Mouse (Mus musculus) liver, embryonic 14.5 days (tissue): ENCODE measurements around the gene Ptgfrn. TPM values are rescaled to one million over a fixed set of nuclear protein-coding genes. Genes with fewer than 3 reads are reported as not detected.

Experiments
- ATAC-seq: fragments of 200-750 bp; cut with Nextera tagmentation; 2 replicates; pipeline ENCODE4 v1.8.0; 2017; ENCODE audit warnings: moderate number of reproducible peaks, mild to moderate bottlenecking, moderate library complexity; ENCODE audit not compliant: insufficient read depth
- DNase-seq, 3 experiments: peaks; one replicate each; pipeline ENCODE4 v3.0.0-alpha.2; 2012 to 2013; ENCODE audit warnings: low read depth in 3 of 3, low spot score in 3 of 3
- H3K27ac ChIP-seq: fragments of 300-500 bp; sonication (generic); 2 replicates; pipeline ENCODE4 v1.5.1; 2014; ENCODE audit warnings: moderate library complexity, mild to moderate bottlenecking, control low read depth, inconsistent platforms
- H3K27me3 ChIP-seq: fragments of 300-500 bp; sonication (generic); 2 replicates; pipeline ENCODE4 v1.6.1; 2014; ENCODE audit warnings: mild to moderate bottlenecking, low read length, moderate library complexity; ENCODE audit not compliant: control insufficient read depth, insufficient read depth
- H3K36me3 ChIP-seq: fragments of 300-500 bp; sonication (generic); replicated peaks from 2 replicates; pipeline ENCODE4 v1.6.1; 2014; ENCODE audit warnings: low read depth; ENCODE audit not compliant: control insufficient read depth, insufficient read depth
- H3K4me1 ChIP-seq, 2 experiments: fragments of 200-500 bp in 1 of 2; fragments of 300-500 bp in 1 of 2; sonication (generic) in 1 of 2; replicated peaks; 2 replicates each; pipeline ENCODE4 v1.6.1; 2012 to 2014; ENCODE audit warnings: antibody characterized with exemption in 1 of 2, inconsistent platforms in 1 of 2, low read length in 1 of 2; ENCODE audit not compliant: control insufficient read depth in 2 of 2, insufficient read depth in 2 of 2
- H3K4me2 ChIP-seq: fragments of 300-500 bp; sonication (generic); 2 replicates; pipeline ENCODE4 v1.6.1; 2014; ENCODE audit warnings: low read depth, mild to moderate bottlenecking, control low read depth, moderate library complexity
- H3K4me3 ChIP-seq, 2 experiments: fragments of 200-500 bp in 1 of 2; fragments of 300-500 bp in 1 of 2; sonication (generic) in 1 of 2; 2 replicates each; pipeline ENCODE4 v1.5.1; 2012 to 2014; ENCODE audit warnings: low read depth in 2 of 2, low read length in 2 of 2, mild to moderate bottlenecking in 2 of 2, control low read depth in 1 of 2, inconsistent platforms in 1 of 2, moderate library complexity in 1 of 2; ENCODE audit not compliant: insufficient read depth in 1 of 2
- H3K9ac ChIP-seq: fragments of 300-500 bp; sonication (generic); replicated peaks from 2 replicates; pipeline ENCODE4 v1.6.1; 2014; ENCODE audit warnings: mild to moderate bottlenecking, control low read depth, moderate library complexity
- H3K9me3 ChIP-seq: fragments of 300-500 bp; sonication (generic); 2 replicates; pipeline ENCODE4 v1.6.1; 2016; ENCODE audit warnings: low read length, mixed read lengths; ENCODE audit not compliant: control insufficient read depth
- CTCF ChIP-seq: IDR thresholded peaks from 2 replicates; pipeline ENCODE4 v1.5.1; 2016; ENCODE audit warnings: antibody characterized with exemption, low read depth, control low read depth
- EP300 ChIP-seq: IDR thresholded peaks from 2 replicates; pipeline ENCODE4 v1.6.1; 2016; ENCODE audit warnings: antibody characterized with exemption, low read depth
- WGBS: fragments of 180-500 bp; shearing (Covaris S2); extraction: QIAGEN DNeasy Blood & Tissue Kit; methylation state at CpG from one replicate; pipeline ENCODE4 v1.1.7; 2014; ENCODE audit not compliant: insufficient replicate concordance; 5-methylcytosine and 5-hydroxymethylcytosine counted together
- polyA plus RNA-seq, 2 experiments: library from polyadenylated mRNA; depleted of rRNA in 1 of 2; stranded (reverse) in 1 of 2; unstranded in 1 of 2; fragments of >200 nt; fragmentation: Nextera tagmentation in 1 of 2; extraction: Ambion mirVana in 1 of 2; gene quantifications; 2 replicates each; pipeline versions ENCODE4 v1.2.1 to v1.2.3; 2012 to 2014

The Ptgfrn gene
- polyA plus RNA-seq, 2 experiments, result 0.29 to 1.2 TPM

GRCm38 (mm10) chr3:101070796-101071235, 39.3 kb downstream of the Ptgfrn start:
- Histone ChIP-seq H3K36me3 (no peaks in the 10 kb centered on the region), H3K27ac (no peak overlapping the region), H3K27me3 (no peaks in the 10 kb centered on the region), H3K9me3 (no peaks in the 10 kb centered on the region), H3K4me3 (no peak overlapping the region), H3K9ac (no peak overlapping the region), H3K4me2 (no peak overlapping the region), H3K4me1 (no peaks in the 10 kb centered on the region)
- ATAC-seq (no peak), DNase-seq (no peak)
- 69% methylated on average over 6 of the region's 6 CpGs for WGBS
- TF ChIP-seq EP300, result no peak
- no peak for TF ChIP-seq CTCF

GRCm38 (mm10) chr3:101070230-101070795, 39.8 kb downstream of the Ptgfrn start:
- Histone ChIP-seq H3K9me3 (no peaks in the 10 kb centered on the region), H3K4me1 (no peaks in the 10 kb centered on the region)
- DNase-seq, result no peak

GRCm38 (mm10) chr3:101068701-101069100, 41.4 kb downstream of the Ptgfrn start:
- ATAC-seq, result no peak
- Histone ChIP-seq H3K27me3 (no peaks in the 10 kb centered on the region), H3K9me3 (no peaks in the 10 kb centered on the region), H3K4me1 (no peaks in the 10 kb centered on the region), H3K36me3 (no peaks in the 10 kb centered on the region), H3K4me2 (no peak overlapping the region), H3K27ac (no peak overlapping the region), H3K4me3 (no peak overlapping the region), H3K9ac (no peak overlapping the region)
- no peak for DNase-seq
- TF ChIP-seq EP300 (no peak), CTCF (no peak)
- 52% methylated on average over 5 of the region's 5 CpGs for WGBS

More at GRCm38 (mm10) chr3:101070230-101070795, 39.8 kb downstream of the Ptgfrn start:
- WGBS, result 59% methylated on average over 10 of the region's 10 CpGs
- Histone ChIP-seq H3K4me3 (no peak overlapping the region), H3K36me3 (no peaks in the 10 kb centered on the region), H3K27ac (no peak overlapping the region), H3K9ac (no peak overlapping the region), H3K27me3 (no peaks in the 10 kb centered on the region), H3K4me2 (no peak overlapping the region)
- TF ChIP-seq CTCF (no peak), EP300 (no peak)
- no peak for ATAC-seq

GRCm38 (mm10) chr3:101066175-101066574, 43.9 kb downstream of the Ptgfrn start:
- WGBS, result 71% methylated on average over 6 of the region's 6 CpGs
- DNase-seq, result no peak
- Histone ChIP-seq H3K4me2 (no peak overlapping the region), H3K27me3 (no peaks in the 10 kb centered on the region), H3K4me1 (no peaks in the 10 kb centered on the region), H3K36me3 (no peaks in the 10 kb centered on the region), H3K4me3 (no peak overlapping the region), H3K9ac (no peak overlapping the region), H3K9me3 (no peaks in the 10 kb centered on the region), H3K27ac (no peak overlapping the region)
- no peak for ATAC-seq
- no peak for TF ChIP-seq EP300
- no peak for TF ChIP-seq CTCF

- no peak overlapping the region for H3K27ac ChIP-seq
- peaks cover 0 to 7% of the 10 kb centered on the region in 2 experiments; a peak in 1 of 4 replicates for H3K4me1 ChIP-seq
- no peaks in the 10 kb centered on the region for H3K36me3 ChIP-seq
- DNase-seq (no peak), ATAC-seq (no peak)
- no peak overlapping the region for H3K4me3 ChIP-seq
- no peak overlapping the region for H3K9ac ChIP-seq
- TF ChIP-seq CTCF (no peak), EP300 (no peak)
- no peaks in the 10 kb centered on the region for H3K9me3 ChIP-seq
- 60% methylated on average over 7 of the region's 7 CpGs for WGBS
- no peaks in the 10 kb centered on the region for H3K27me3 ChIP-seq
- H3K4me2 ChIP-seq, result no peak overlapping the region
Measured at GRCm38 (mm10) chr3:101061865-101062585, 48.1 kb downstream of the Ptgfrn start.
